Mouse (Mus musculus) adrenal gland, adult 18-20 months (tissue): Measurements from ENCODE around the gene Pde4c. TPM values are rescaled to one million over a fixed set of nuclear protein-coding genes. Genes with fewer than 3 reads are reported as not detected.

Experiments
- DNase-seq, 2 experiments: peaks; one replicate each; pipeline ENCODE4 v3.0.0; 2021 to 2022; ENCODE audit warnings: low spot score in 2 of 2
- microRNA-seq, 2 experiments: library from miRNA; unstranded; fragments of <30 nt; microRNA quantifications; one replicate each; pipeline ENCODE4 v1.2.0; 2021; ENCODE audit warnings: borderline number of aligned reads in 2 of 2
- total RNA-seq, 2 experiments: library from RNA; stranded (reverse); gene quantifications; 1 replicate in 1 of 2; 2 replicates in 1 of 2; pipeline ENCODE4 v1.2.3; 2021

Gene Pde4c
- total RNA-seq, 2 experiments from 2014 or later: 0.42 to 0.86 TPM

- no peak for DNase-seq
Measured at GRCm38 (mm10) chr8:70787051-70787445, 63.5 kb downstream of the Pde4c start.

- DNase-seq: no peak
Measured at GRCm38 (mm10) chr8:70787941-70788667, 64.6 kb downstream of the Pde4c start.

- no peak for DNase-seq
Measured at GRCm38 (mm10) chr8:70789046-70789445, 65.5 kb downstream of the Pde4c start.

GRCm38 (mm10) chr8:70790846-70791245 is 67.3 kb downstream of the Pde4c start:
- DNase-seq: no peak

GRCm38 (mm10) chr8:70791294-70791701 is 67.8 kb downstream of the Pde4c start:
- DNase-seq: no peak

GRCm38 (mm10) chr8:70791975-70792691 is 68.6 kb downstream of the Pde4c start:
- peak; percentile 99 for DNase-seq

- DNase-seq: no peak
Measured at GRCm38 (mm10) chr8:70792700-70793099, 69.2 kb downstream of the Pde4c start.

- no peak for DNase-seq
Measured at GRCm38 (mm10) chr8:70794215-70794614, 70.7 kb downstream of the Pde4c start.

GRCm38 (mm10) chr8:70795370-70795769 is 71.8 kb downstream of the Pde4c start:
- DNase-seq: no peak

GRCm38 (mm10) chr8:70796403-70797080 is 73.0 kb downstream of the Pde4c start:
- DNase-seq: peak in 1 of 2 experiments; percentile 75

- DNase-seq: peak; percentile 85 to 86
Measured at GRCm38 (mm10) chr8:70797081-70798070, 73.9 kb downstream of the Pde4c start.

- DNase-seq: no peak
Measured at GRCm38 (mm10) chr8:70798281-70798680, 74.8 kb downstream of the Pde4c start.

- DNase-seq: no peak
Measured at GRCm38 (mm10) chr8:70800648-70801047, 77.1 kb downstream of the Pde4c start.

Small RNA genes lying within 50 kb of the gene (microRNA-seq; reads per million reads assigned to microRNA genes)
- gene Mir7240: 1.8 to 3.3 reads per million in 2 experiments

Other genes with a start within 250 kb of the Pde4c start
- gene Klhl26, start 246.8 kb upstream of the Pde4c start, total RNA-seq: 10 to 100 TPM; 26.0 to 27.0 TPM
- gene Tmem59l, start 236.4 kb upstream of the Pde4c start, total RNA-seq: 10 to 100 TPM; 20.4 to 26.4 TPM
- gene Crlf1, start 230.6 kb upstream of the Pde4c start, total RNA-seq: 1 to 10 TPM in 1 of 2 experiments, under 1 TPM in 1; 0.74 to 1.6 TPM
- gene Rex1bd, start 217.0 kb upstream of the Pde4c start, total RNA-seq: 100 to 1,000 TPM; 155 to 174 TPM
- 1,000 to 10,000 TPM; 1,449 to 1,570 TPM for gene Uba52, start 212.9 kb upstream of the Pde4c start, total RNA-seq
- gene Fkbp8, start 196.0 kb upstream of the Pde4c start, total RNA-seq: 100 to 1,000 TPM; 257 to 332 TPM
- gene Kxd1, start 195.8 kb upstream of the Pde4c start, total RNA-seq: 10 to 100 TPM; 68.1 to 76.3 TPM
- gene Ell, start 184.3 kb upstream of the Pde4c start, total RNA-seq: 10 to 100 TPM; 23.1 to 26.6 TPM
- gene Isyna1, start 129.3 kb upstream of the Pde4c start, total RNA-seq: 100 to 1,000 TPM; 115 to 165 TPM
- gene Ssbp4, start 114.8 kb upstream of the Pde4c start, total RNA-seq: 10 to 100 TPM; 78.5 to 86.9 TPM
- 1 to 10 TPM; 1.4 to 3.0 TPM for gene Lrrc25, start 107.6 kb upstream of the Pde4c start, total RNA-seq
- gene Gdf15, start 91.3 kb upstream of the Pde4c start, total RNA-seq: 1 to 10 TPM; 2.2 to 6.4 TPM
- 100 to 1,000 TPM; 101 to 153 TPM for gene Pgpep1, start 63.3 kb upstream of the Pde4c start, total RNA-seq
- gene Lsm4, start 50.5 kb upstream of the Pde4c start, total RNA-seq: 10 to 100 TPM; 73.2 to 75.9 TPM
- gene Jund, start 24.8 kb upstream of the Pde4c start, total RNA-seq: 100 to 1,000 TPM; 228 to 252 TPM
- under 1 TPM in 1 of 2 experiments, not detected in 1; 0.10 TPM for gene Iqcn, start 20.3 kb upstream of the Pde4c start, total RNA-seq
- gene Gm3336, start 5.2 kb upstream of the Pde4c start, total RNA-seq: under 1 TPM in 1 of 2 experiments, not detected in 1; 0.53 TPM
- 10 to 100 TPM; 52.4 to 60.4 TPM for gene Rab3a, start 31.0 kb downstream of the Pde4c start, total RNA-seq
- gene Mpv17l2, start 37.2 kb downstream of the Pde4c start, total RNA-seq: 100 to 1,000 TPM in 1 of 2 experiments, 10 to 100 TPM in 1; 94.9 to 120 TPM
- gene Pik3r2, start 53.0 kb downstream of the Pde4c start, total RNA-seq: 10 to 100 TPM; 30.5 to 36.5 TPM
- gene Mast3, start 81.3 kb downstream of the Pde4c start, total RNA-seq: 10 to 100 TPM; 15.6 to 16.7 TPM
- gene Il12rb1, start 84.7 kb downstream of the Pde4c start, total RNA-seq: under 1 TPM; 0.66 to 0.77 TPM
- gene Arrdc2, start 116.0 kb downstream of the Pde4c start, total RNA-seq: 1 to 10 TPM; 8.3 to 8.7 TPM
- gene Kcnn1, start 139.5 kb downstream of the Pde4c start, total RNA-seq: 1 to 10 TPM; 2.2 to 2.8 TPM
- gene Ccdc124, start 150.2 kb downstream of the Pde4c start, total RNA-seq: 10 to 100 TPM; 58.9 to 59.3 TPM
- not detected for gene Slc5a5, start 169.0 kb downstream of the Pde4c start, total RNA-seq
- gene Rpl18a, start 173.7 kb downstream of the Pde4c start, total RNA-seq: 1,000 to 10,000 TPM; 1,253 to 1,401 TPM
- gene Map1s, start 182.2 kb downstream of the Pde4c start, total RNA-seq: 10 to 100 TPM; 34.3 to 39.5 TPM